Mouse (Mus musculus) CH12.LX (cell line): ENCODE results near the gene Dnaaf3.

Source experiments
- BHLHE40 ChIP-seq: IDR thresholded peaks from 2 replicates; pipeline ENCODE4 v1.6.1; 2011; ENCODE audit warnings: mild to moderate bottlenecking, low read depth, low read length, improper control_type of control experiment
- CTCF ChIP-seq, 2 experiments: IDR thresholded peaks in 1 of 2; conservative IDR thresholded peaks in 1 of 2; 2 replicates each; pipeline ENCODE4 v1.5.1; 2011 to 2012; ENCODE audit warnings: low read depth in 2 of 2, low read length in 2 of 2, improper control_type of control experiment in 1 of 2, inconsistent platforms in 1 of 2, mild to moderate bottlenecking in 1 of 2, moderate library complexity in 1 of 2
- E2F4 ChIP-seq: IDR thresholded peaks from 2 replicates; pipeline ENCODE4 v1.6.1; 2011; ENCODE audit warnings: low read depth, low read length, improper control_type of control experiment; ENCODE audit not compliant: insufficient replicate concordance
- EP300 ChIP-seq: IDR thresholded peaks from 2 replicates; pipeline ENCODE4 v1.6.1; 2011; ENCODE audit warnings: low read length, improper control_type of control experiment
- GABPA ChIP-seq: IDR thresholded peaks from 2 replicates; pipeline ENCODE4 v1.6.1; 2012; ENCODE audit warnings: low read depth, low read length, improper control_type of control experiment, inconsistent platforms; ENCODE audit not compliant: insufficient replicate concordance
- MAFK ChIP-seq: IDR thresholded peaks from 2 replicates; pipeline ENCODE4 v1.6.1; 2011; ENCODE audit warnings: low read length, improper control_type of control experiment; ENCODE audit not compliant: insufficient replicate concordance
- MXI1 ChIP-seq: IDR thresholded peaks from 2 replicates; pipeline ENCODE4 v1.6.1; 2011; ENCODE audit warnings: mild to moderate bottlenecking, low read depth, low read length, improper control_type of control experiment
- MYC ChIP-seq: IDR thresholded peaks from 2 replicates; pipeline ENCODE4 v1.6.1; 2011; ENCODE audit warnings: low read depth, mild to moderate bottlenecking, improper control_type of control experiment, low read length
- USF1 ChIP-seq: IDR thresholded peaks from 2 replicates; pipeline ENCODE4 v1.6.1; 2014; ENCODE audit warnings: low read depth, mild to moderate bottlenecking, inconsistent platforms, low read length, improper control_type of control experiment
- ZMIZ1 ChIP-seq: IDR thresholded peaks from 2 replicates; pipeline ENCODE4 v1.6.1; 2012; ENCODE audit warnings: low read depth, mild to moderate bottlenecking, inconsistent platforms, low read length, improper control_type of control experiment

DNA sequence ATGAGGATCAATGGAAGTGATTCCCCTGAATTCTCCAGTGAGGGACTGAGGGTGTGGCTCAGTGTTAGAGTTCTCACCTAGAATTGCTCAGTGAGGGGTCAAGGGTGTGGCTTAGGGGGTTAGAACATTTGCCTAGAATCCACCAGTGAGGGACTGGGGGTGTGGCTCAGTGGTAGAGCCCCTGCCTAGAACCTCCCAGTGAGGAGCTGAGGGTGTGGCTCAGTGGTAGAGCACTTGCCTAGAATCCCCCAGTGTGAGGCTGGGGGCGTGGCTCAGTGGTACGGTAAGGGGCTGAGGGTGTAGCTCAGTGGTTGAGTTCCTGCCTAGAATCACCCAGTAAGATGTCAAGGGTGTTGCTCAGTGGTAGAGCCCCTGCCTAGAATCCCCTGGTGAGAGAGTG is 6.8 kb upstream of the Dnaaf3 start:
- TF ChIP-seq CTCF (conservative IDR thresholded peaks at IDR 0.05 in 1 of 2, IDR thresholded peaks at IDR 0.05 in 1 of 2; ENCODE audit: low read depth in 2 of 2, low read length in 2 of 2) (no peak), MYC (no peak), BHLHE40 (no peak), GABPA (no peak), MXI1 (no peak), ZMIZ1 (no peak), USF1 (no peak), MAFK (no peak), E2F4 (no peak), EP300 (no peak)
